Mouse (Mus musculus): ENCODE measurements around the gene Crtc1.

Crtc1 gene

GRCm38 (mm10) chr8:70351035-70351999 lies 88.1 kb downstream of the Crtc1 start:
- no peak for DNase-seq (ENCODE audit: low read depth, low spot score)

GRCm38 (mm10) chr8:70347860-70348420 lies 91.4 kb downstream of the Crtc1 start:
- DNase-seq (ENCODE audit: low read depth, low spot score), result no peak

- no peak for DNase-seq (ENCODE audit: low read depth, low spot score)
Measured at GRCm38 (mm10) chr8:70347443-70347842, 91.9 kb downstream of the Crtc1 start.

- no peak for DNase-seq (ENCODE audit: low read depth, low spot score)
Measured at GRCm38 (mm10) chr8:70344279-70344678, 95.1 kb downstream of the Crtc1 start.

GRCm38 (mm10) chr8:70343696-70344095 lies 95.7 kb downstream of the Crtc1 start:
- DNase-seq (ENCODE audit: low read depth, low spot score), result peak; percentile 60

- no peak for DNase-seq (ENCODE audit: low read depth, low spot score)
Measured at GRCm38 (mm10) chr8:70343076-70343475, 96.3 kb downstream of the Crtc1 start.

GRCm38 (mm10) chr8:70342007-70342406 lies 97.4 kb downstream of the Crtc1 start:
- DNase-seq (ENCODE audit: low read depth, low spot score), result no peak

- no peak for DNase-seq (ENCODE audit: low read depth, low spot score)
Measured at GRCm38 (mm10) chr8:70340659-70341058, 98.7 kb downstream of the Crtc1 start.

GRCm38 (mm10) chr8:70338931-70339330 lies 100.4 kb downstream of the Crtc1 start:
- DNase-seq (ENCODE audit: low read depth, low spot score), result no peak

GRCm38 (mm10) chr8:70332878-70333202 lies 106.5 kb downstream of the Crtc1 start:
- no peak for DNase-seq (ENCODE audit: low read depth, low spot score)

Data from R1 (cell line).